8 mouse cellular contexts compared by ENCODE assay signal in genomic region chr14:25516640-25517591, GRCm38 (mm10). TPM values are rescaled to one million over a fixed set of nuclear protein-coding genes. Genes with fewer than 3 reads are reported as not detected.
A peak's percentile ranks its signal among the peaks of the same experiment; 100 is the strongest.
DNase-seq lines count a peak whose midpoint lies in the region; ATAC-seq lines count a peak whose summit lies in the region.

No protein-coding gene starts in this region.

- H3K36me3 ChIP-seq in intestine, embryonic 16.5 days (ENCODE audit: control insufficient read depth, insufficient read depth, low read length), result no peaks in the 10 kb centered on the region
- H3K36me3 ChIP-seq in lung, embryonic 16.5 days (ENCODE audit: control insufficient read depth, insufficient read depth, low read length), result 0 out of 2 replicates have a peak, but pooled peaks cover 3% of the 10 kb centered on the region
- H3K36me3 ChIP-seq in stomach, embryonic 16.5 days (ENCODE audit: control insufficient read depth, insufficient read depth, low read length), result 0 out of 2 replicates have a peak, but pooled peaks cover 3% of the 10 kb centered on the region

- H3K27me3 ChIP-seq in intestine, embryonic 16.5 days (replicated peaks; ENCODE audit: control insufficient read depth, insufficient read depth, low read length), result no peaks in the 10 kb centered on the region
- no peaks in the 10 kb centered on the region for H3K27me3 ChIP-seq in lung, embryonic 16.5 days (ENCODE audit: control insufficient read depth, insufficient read depth, low read depth, low read length)
- H3K27me3 ChIP-seq in stomach, embryonic 16.5 days (ENCODE audit: control insufficient read depth, insufficient read depth, low read length), result no peaks in the 10 kb centered on the region

- 0 out of 2 replicates have a peak overlapping the region, but pooled peaks have one; percentile 1 for H3K9ac ChIP-seq in intestine, embryonic 16.5 days (ENCODE audit: low read depth, low read length)
- no peak overlapping the region for H3K9ac ChIP-seq in lung, embryonic 16.5 days (ENCODE audit: low read length)
- H3K9ac ChIP-seq in stomach, embryonic 16.5 days (ENCODE audit: low read length), result peak overlapping the region; percentile 40; the same call in 1 of the 2 replicates

- H3K4me3 ChIP-seq in intestine, embryonic 16.5 days (ENCODE audit: low read length), result no peak overlapping the region
- no peak overlapping the region for H3K4me3 ChIP-seq in lung, embryonic 16.5 days (ENCODE audit: low read length)
- H3K4me3 ChIP-seq in stomach, embryonic 16.5 days (replicated peaks; ENCODE audit: low read length), result no peak overlapping the region

- peak; percentile 61 for DNase-seq in kidney, adult 11 months
- DNase-seq in kidney, adult 8-10 months, result no peak
- peak; percentile 63 for DNase-seq in adrenal gland, adult 8-10 months
- peak; percentile 49 for DNase-seq in gastrocnemius, postnatal 10 days
- DNase-seq in frontal cortex, postnatal 25 days (ENCODE audit: low spot score in 2 of 2), result no peak

- 36% methylated on average over 13 of the region's 13 CpGs for WGBS in intestine, embryonic 16.5 days
- WGBS in lung, embryonic 16.5 days, result 21% methylated on average over 13 of the region's 13 CpGs
- 34% methylated on average over 13 of the region's 13 CpGs for WGBS in stomach, embryonic 16.5 days

- H3K9me3 ChIP-seq in intestine, embryonic 16.5 days (ENCODE audit: control insufficient read depth, low read length), result no peaks in the 10 kb centered on the region
- no peaks in the 10 kb centered on the region for H3K9me3 ChIP-seq in lung, embryonic 16.5 days (ENCODE audit: control insufficient read depth, low read length)
- no peaks in the 10 kb centered on the region for H3K9me3 ChIP-seq in stomach, embryonic 16.5 days (replicated peaks; ENCODE audit: control insufficient read depth, low read length)

- H3K4me1 ChIP-seq in intestine, embryonic 16.5 days (ENCODE audit: control insufficient read depth, insufficient read depth, low read length), result peaks cover 84% of the 10 kb centered on the region
- peaks cover 58% of the 10 kb centered on the region for H3K4me1 ChIP-seq in lung, embryonic 16.5 days (replicated peaks; ENCODE audit: control insufficient read depth, insufficient read depth, low read length)
- peaks cover 87% of the 10 kb centered on the region for H3K4me1 ChIP-seq in stomach, embryonic 16.5 days (ENCODE audit: control insufficient read depth, insufficient read depth, low read length)

- no peak overlapping the region for H3K4me2 ChIP-seq in intestine, embryonic 16.5 days (ENCODE audit: low read depth, low read length)
- no peak overlapping the region for H3K4me2 ChIP-seq in lung, embryonic 16.5 days (ENCODE audit: low read depth, low read length)
- H3K4me2 ChIP-seq in stomach, embryonic 16.5 days (ENCODE audit: low read depth, low read length), result no peak overlapping the region

- ATAC-seq in intestine, embryonic 16.5 days, result peak; percentile 69
- peak; percentile 75 for ATAC-seq in lung, embryonic 16.5 days (ENCODE audit: low read depth)
- ATAC-seq in stomach, embryonic 16.5 days (ENCODE audit: insufficient read depth, low FRiP score), result peak; percentile 47

- H3K27ac ChIP-seq in intestine, embryonic 16.5 days (ENCODE audit: low read length), result peak overlapping the region; percentile 68
- peak overlapping the region; percentile 80 for H3K27ac ChIP-seq in lung, embryonic 16.5 days (ENCODE audit: low read length)
- H3K27ac ChIP-seq in stomach, embryonic 16.5 days (ENCODE audit: low read length), result peak overlapping the region; percentile 80

RNA-seq across cellular contexts. Expression of gene Zmiz1, which starts 57.9 kb away (rescaled TPM):
- total RNA-seq in adrenal gland, adult 8-10 months (2022), result 100 to 1,000 TPM in 2 of 4 experiments, 10 to 100 TPM in 2; 90.3 to 192 (median 125) TPM
- total RNA-seq in gastrocnemius, postnatal 10 days (2021), result 10 to 100 TPM; 31.6 to 43.8 TPM
- 21.2 and 22.3 TPM in 2 replicates for polyA plus RNA-seq in intestine, embryonic 16.5 days (2015; fragmentation: Nextera tagmentation; extraction: Ambion mirVana)
- 20.4 and 22.4 TPM in 2 replicates for polyA plus RNA-seq in lung, embryonic 16.5 days (2015; fragmentation: Nextera tagmentation; extraction: Ambion mirVana)
- polyA plus RNA-seq in stomach, embryonic 16.5 days (2015; fragmentation: Nextera tagmentation; extraction: Ambion mirVana), result 24.0 and 26.3 TPM in 2 replicates

Comparison
In these comparisons a context has a peak if more than half of its experiments do, and no peak if none do; other contexts are left out.
1. DNase-seq: peak in kidney, adult 11 months (single experiment), adrenal gland, adult 8-10 months (single experiment) and gastrocnemius, postnatal 10 days (single experiment); none in kidney, adult 8-10 months (0 of 2) and frontal cortex, postnatal 25 days (0 of 2).
2. Peak in every context shown above with its lines, with median percentiles within 50 percentile points of each other: ATAC-seq and H3K27ac ChIP-seq.